Mouse (Mus musculus): ENCODE measurements around the gene Gdf15. TPM values are rescaled to one million over a fixed set of nuclear protein-coding genes. Genes with fewer than 3 reads are reported as not detected.

Gdf15 gene
- total RNA-seq, 2 experiments from 2014 or later, result 0.67 TPM; not detected in 1

GRCm38 (mm10) chr8:70630532-70631381, 1.5 kb downstream of the Gdf15 start:
- ATAC-seq (replicated peaks; ENCODE audit: poor library complexity, severe bottlenecking), result peak; percentile 50

- peak; percentile 73 for ATAC-seq (replicated peaks; ENCODE audit: poor library complexity, severe bottlenecking)
Observed at GRCm38 (mm10) chr8:70629574-70630531, 2.4 kb downstream of the Gdf15 start.

- no peak for ATAC-seq (replicated peaks; ENCODE audit: poor library complexity, severe bottlenecking)
Observed at GRCm38 (mm10) chr8:70628986-70629490, 3.2 kb downstream of the Gdf15 start.

- ATAC-seq (replicated peaks; ENCODE audit: poor library complexity, severe bottlenecking), result no peak
Observed at GRCm38 (mm10) chr8:70627041-70627440, 5.2 kb downstream of the Gdf15 start.

- ATAC-seq (replicated peaks; ENCODE audit: poor library complexity, severe bottlenecking), result peak; percentile 45; the same call in 1 of the 2 replicates
Observed at GRCm38 (mm10) chr8:70625104-70625503, 7.2 kb downstream of the Gdf15 start.

GRCm38 (mm10) chr8:70622220-70622619, 10.0 kb downstream of the Gdf15 start:
- no peak for ATAC-seq (replicated peaks; ENCODE audit: poor library complexity, severe bottlenecking)

GRCm38 (mm10) chr8:70618888-70619334, 13.3 kb downstream of the Gdf15 start:
- peak; percentile 85 for ATAC-seq (replicated peaks; ENCODE audit: poor library complexity, severe bottlenecking)

- no peak for ATAC-seq (replicated peaks; ENCODE audit: poor library complexity, severe bottlenecking)
Observed at GRCm38 (mm10) chr8:70617985-70618384, 14.3 kb downstream of the Gdf15 start.

- ATAC-seq (replicated peaks; ENCODE audit: poor library complexity, severe bottlenecking), result peak; percentile 52
Observed at GRCm38 (mm10) chr8:70616645-70617044, 15.6 kb downstream of the Gdf15 start.

- peak; percentile 26 for ATAC-seq (replicated peaks; ENCODE audit: poor library complexity, severe bottlenecking)
Observed at GRCm38 (mm10) chr8:70615894-70616293, 16.4 kb downstream of the Gdf15 start, which contains the start of gene Lrrc25. Gene Lrrc25, plus strand, starts transcription at chr8:70616155.

- no peak for ATAC-seq (replicated peaks; ENCODE audit: poor library complexity, severe bottlenecking)
Observed at GRCm38 (mm10) chr8:70615281-70615680, 17.0 kb downstream of the Gdf15 start.

- no peak for ATAC-seq (replicated peaks; ENCODE audit: poor library complexity, severe bottlenecking)
Observed at GRCm38 (mm10) chr8:70614469-70614868, 17.8 kb downstream of the Gdf15 start.

- ATAC-seq (replicated peaks; ENCODE audit: poor library complexity, severe bottlenecking), result no peak
Observed at GRCm38 (mm10) chr8:70613763-70614162, 18.5 kb downstream of the Gdf15 start.

- peak; percentile 19 for ATAC-seq (replicated peaks; ENCODE audit: poor library complexity, severe bottlenecking)
Observed at GRCm38 (mm10) chr8:70611849-70612248, 20.4 kb downstream of the Gdf15 start.

GRCm38 (mm10) chr8:70610796-70611771, 21.2 kb downstream of the Gdf15 start:
- peak; percentile 8; the same call in 1 of the 2 replicates for ATAC-seq (replicated peaks; ENCODE audit: poor library complexity, severe bottlenecking)

- ATAC-seq (replicated peaks; ENCODE audit: poor library complexity, severe bottlenecking), result peak; percentile 59
Observed at GRCm38 (mm10) chr8:70609849-70610795, 22.1 kb downstream of the Gdf15 start.

- ATAC-seq (replicated peaks; ENCODE audit: poor library complexity, severe bottlenecking), result peak; percentile 47
Observed at GRCm38 (mm10) chr8:70609368-70609848, 22.8 kb downstream of the Gdf15 start.

GRCm38 (mm10) chr8:70608749-70609367, 23.4 kb downstream of the Gdf15 start, which contains the start of gene Ssbp4:
Gene Ssbp4, minus strand, starts transcription at chr8:70608872.
- no peak for ATAC-seq (replicated peaks; ENCODE audit: poor library complexity, severe bottlenecking)
